Mouse (Mus musculus): ENCODE measurements around the gene Abcc8.

DNA sequence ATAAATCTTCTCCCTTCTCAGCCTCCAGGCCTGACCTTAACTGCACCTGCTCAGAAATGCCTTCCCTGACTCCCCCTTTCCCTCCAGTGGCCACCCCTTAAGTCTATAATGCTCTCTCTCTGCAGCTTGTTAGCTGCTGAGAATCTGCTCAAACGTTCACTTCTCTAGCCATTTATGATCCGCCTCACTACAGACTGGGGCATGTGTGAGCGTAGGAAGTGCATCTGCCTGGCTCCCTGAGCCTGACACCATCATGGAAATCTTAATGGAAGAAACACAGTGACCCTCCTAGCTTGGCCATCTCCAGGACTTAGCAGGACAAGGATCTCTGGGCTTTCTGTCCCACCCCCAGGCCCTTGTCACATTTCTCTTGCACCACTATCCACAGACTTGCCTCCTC is 69.8 kb downstream of the Abcc8 start:
- TF ChIP-seq POLR2A (IDR thresholded peaks at IDR 0.05; ENCODE audit: borderline replicate concordance, control insufficient read depth, low read depth, low read length): no peak
- no peak for TF ChIP-seq CTCF (IDR thresholded peaks at IDR 0.05; ENCODE audit: control insufficient read depth, insufficient read depth, low read length)

All from bone marrow, adult 2 months (tissue).